Mouse (Mus musculus) testis, adult 2 months (tissue): ENCODE data around the gene Olfr76.

Experiments
- CTCF ChIP-seq: fragments of 200-500 bp; IDR thresholded peaks from 2 replicates; pipeline ENCODE4 v1.5.1; 2012; ENCODE audit warnings: low read depth, mild to moderate bottlenecking, inconsistent platforms, low read length, moderate library complexity; ENCODE audit not compliant: control insufficient read depth, insufficient read depth, insufficient replicate concordance
- POLR2A ChIP-seq: fragments of 200-500 bp; IDR thresholded peaks from 2 replicates; pipeline ENCODE4 v1.6.1; 2012; ENCODE audit warnings: low read depth, mild to moderate bottlenecking, inconsistent platforms, low read length, moderate library complexity; ENCODE audit not compliant: control insufficient read depth

DNA sequence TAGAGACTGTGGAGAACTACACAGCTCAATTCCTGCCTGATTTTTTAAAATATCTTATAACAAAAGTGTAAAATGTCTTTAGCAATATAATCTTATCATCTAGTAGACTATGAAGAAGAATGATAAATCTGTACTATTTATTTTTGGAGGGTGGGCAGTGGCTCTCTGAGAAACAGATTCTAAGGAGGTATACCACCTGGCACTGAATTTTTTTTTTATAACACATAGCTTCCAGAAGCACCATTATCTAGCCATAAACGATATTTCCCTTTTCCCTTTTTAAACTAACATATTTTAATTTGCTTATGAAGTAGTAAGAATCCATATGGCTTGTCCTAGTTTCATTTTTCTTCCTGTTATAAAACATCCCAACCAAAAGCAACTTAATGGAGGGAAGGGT is 18.5 kb downstream of the Olfr76 start:
- no peak for TF ChIP-seq POLR2A
- TF ChIP-seq CTCF: no peak
